Mouse (Mus musculus) T-helper 2 cell (primary cell): ENCODE results near the gene Cops9.

Source experiments
- in situ Hi-C: fragments of 300-600 bp; cut with MboI, MseI; formaldehyde crosslinking; loops from one replicate; pipeline ENCODE4 v1.15.1; 2025; ENCODE audit warnings: high pct_unique_total_duplicates

Cops9 gene

DNA sequence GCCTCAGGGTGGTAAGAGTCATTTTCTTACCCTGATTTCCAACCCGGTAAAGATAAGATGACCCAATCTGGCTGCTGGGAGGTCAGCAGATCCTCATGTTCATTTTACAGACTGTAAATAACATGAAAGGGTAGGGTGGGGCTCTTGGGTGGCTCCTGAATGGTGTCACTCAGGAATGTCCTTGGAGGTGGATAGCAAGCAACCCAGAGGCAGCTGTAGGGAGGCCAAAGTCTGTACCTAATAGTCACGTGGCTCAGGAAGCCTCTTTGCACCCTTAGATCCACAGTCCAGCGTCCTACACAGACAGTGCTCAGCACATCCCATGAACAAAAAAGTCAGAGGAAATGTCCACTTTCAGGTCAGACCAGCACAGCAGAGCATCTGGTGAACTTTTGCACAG, 45.8 kb downstream of the Cops9 start:
- in situ Hi-C loops = no loop called here

DNA sequence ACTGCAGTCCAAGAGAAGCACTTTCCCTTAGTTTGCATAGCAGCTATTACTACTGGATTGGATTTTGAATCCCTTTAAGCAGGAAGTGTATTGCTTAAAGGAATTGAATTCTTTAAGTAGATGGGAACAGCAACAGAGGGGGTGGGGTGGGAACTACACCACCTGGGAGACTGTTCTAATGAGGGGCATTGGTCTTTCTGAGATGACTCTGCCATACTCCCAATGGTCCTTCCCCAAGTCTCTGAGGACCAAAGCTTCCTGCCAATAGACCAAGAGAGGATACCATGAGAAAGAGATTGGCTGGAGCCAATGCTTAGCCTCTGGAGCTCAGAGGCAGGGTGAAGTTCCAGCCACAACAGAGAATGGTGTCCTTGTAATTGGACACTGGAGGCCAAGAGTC, 47.7 kb downstream of the Cops9 start, which contains the start of gene Olfr1411:
TSS of gene Olfr1411 (plus strand) at position 301 of the 400 bp plus-strand sequence.
- in situ Hi-C loops = no loop called here
